Mouse (Mus musculus): ENCODE measurements around the gene Hunk.

Hunk gene

GRCm38 (mm10) chr16:90394761-90395160 is 8.9 kb downstream of the Hunk start:
- DNase-seq (ENCODE audit: low read depth) = no peak

GRCm38 (mm10) chr16:90395996-90396556 is 10.3 kb downstream of the Hunk start:
- DNase-seq (ENCODE audit: low read depth) = no peak

GRCm38 (mm10) chr16:90396882-90397281 is 11.1 kb downstream of the Hunk start:
- no peak for DNase-seq (ENCODE audit: low read depth)

- peak; percentile 27 for DNase-seq (ENCODE audit: low read depth)
Measured at GRCm38 (mm10) chr16:90400314-90400713, 14.5 kb downstream of the Hunk start.

- peak; percentile 65 for DNase-seq (ENCODE audit: low read depth)
Measured at GRCm38 (mm10) chr16:90400906-90401666, 15.3 kb downstream of the Hunk start.

GRCm38 (mm10) chr16:90402292-90402691 is 16.5 kb downstream of the Hunk start:
- no peak for DNase-seq (ENCODE audit: low read depth)

- no peak for DNase-seq (ENCODE audit: low read depth)
Measured at GRCm38 (mm10) chr16:90405195-90405594, 19.4 kb downstream of the Hunk start.

- no peak for DNase-seq (ENCODE audit: low read depth)
Measured at GRCm38 (mm10) chr16:90405599-90405998, 19.8 kb downstream of the Hunk start.

- DNase-seq (ENCODE audit: low read depth) = peak; percentile 34
Measured at GRCm38 (mm10) chr16:90407541-90408289, 21.9 kb downstream of the Hunk start.

- no peak for DNase-seq (ENCODE audit: low read depth)
Measured at GRCm38 (mm10) chr16:90412096-90413082, 26.6 kb downstream of the Hunk start.

GRCm38 (mm10) chr16:90416621-90417020 is 30.8 kb downstream of the Hunk start:
- no peak for DNase-seq (ENCODE audit: low read depth)

- no peak for DNase-seq (ENCODE audit: low read depth)
Measured at GRCm38 (mm10) chr16:90418661-90419060, 32.8 kb downstream of the Hunk start.

- DNase-seq (ENCODE audit: low read depth) = no peak
Measured at GRCm38 (mm10) chr16:90421145-90421544, 35.3 kb downstream of the Hunk start.

- no peak for DNase-seq (ENCODE audit: low read depth)
Measured at GRCm38 (mm10) chr16:90421551-90421950, 35.7 kb downstream of the Hunk start.

GRCm38 (mm10) chr16:90422108-90422529 is 36.3 kb downstream of the Hunk start:
- DNase-seq (ENCODE audit: low read depth) = no peak

- no peak for DNase-seq (ENCODE audit: low read depth)
Measured at GRCm38 (mm10) chr16:90423898-90424297, 38.1 kb downstream of the Hunk start.

GRCm38 (mm10) chr16:90424391-90424790 is 38.6 kb downstream of the Hunk start:
- DNase-seq (ENCODE audit: low read depth) = no peak

GRCm38 (mm10) chr16:90426234-90426633 is 40.4 kb downstream of the Hunk start:
- DNase-seq (ENCODE audit: low read depth) = no peak

- no peak for DNase-seq (ENCODE audit: low read depth)
Measured at GRCm38 (mm10) chr16:90427838-90428630, 42.2 kb downstream of the Hunk start.

- no peak for DNase-seq (ENCODE audit: low read depth)
Measured at GRCm38 (mm10) chr16:90433551-90433950, 47.7 kb downstream of the Hunk start.

- DNase-seq (ENCODE audit: low read depth) = no peak
Measured at GRCm38 (mm10) chr16:90435231-90435630, 49.4 kb downstream of the Hunk start.

Measured in NIH3T3 (cell line).